Mouse (Mus musculus): ENCODE data around the gene Tmem183a. TPM values are rescaled to one million over a fixed set of nuclear protein-coding genes. Genes with fewer than 3 reads are reported as not detected.

The Tmem183a gene
- total and polyA plus RNA-seq, 3 experiments = 54.2 to 131 (median 82.7) TPM

DNA sequence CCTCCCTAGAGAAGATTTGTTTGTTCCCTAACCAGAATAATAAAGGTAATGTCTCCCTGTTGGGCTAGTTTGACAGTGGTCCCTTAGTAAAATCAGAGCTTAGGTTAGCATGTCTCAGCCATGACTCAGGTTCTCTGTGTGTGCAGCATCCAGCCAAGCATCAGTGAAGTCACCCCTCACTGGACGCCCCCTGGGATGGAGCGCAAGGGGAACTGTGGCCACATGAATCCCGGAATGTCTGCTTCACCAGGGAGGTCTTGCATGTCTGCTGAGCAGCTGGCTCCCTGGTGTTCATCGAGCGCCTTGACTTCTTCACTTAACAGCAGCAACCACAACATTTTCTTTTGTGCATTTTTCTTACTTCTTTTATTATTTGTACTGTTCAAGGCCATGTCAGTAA is 32.0 kb upstream of the Tmem183a start:
- no peak overlapping the region for H3K4me3 ChIP-seq (ENCODE audit: control insufficient read depth in 1 of 2, insufficient read depth in 1 of 2, low read depth in 2 of 2, low read length in 2 of 2)
- no peaks in the 10 kb centered on the region for H3K36me3 ChIP-seq (ENCODE audit: control insufficient read depth in 1 of 2, insufficient read depth in 2 of 2, low read length in 2 of 2)
- H3K27me3 ChIP-seq (ENCODE audit: control insufficient read depth in 1 of 2, insufficient read depth in 2 of 2, low read length in 2 of 2) = no peaks in the 10 kb centered on the region
- no peaks in the 10 kb centered on the region for H3K9me3 ChIP-seq (replicated peaks; ENCODE audit: insufficient read depth, low read length)
- TF ChIP-seq USF2 (IDR thresholded peaks at IDR 0.05; ENCODE audit: borderline replicate concordance in 1 of 2, insufficient read depth in 1 of 2, low read depth in 1 of 2, low read length in 2 of 2) (no peak), CHD1 (IDR thresholded peaks at IDR 0.05; ENCODE audit: low read depth, low read length) (no peak), POLR2A (IDR thresholded peaks at IDR 0.05; ENCODE audit: control insufficient read depth in 1 of 2, insufficient read depth in 1 of 2, low read depth in 1 of 2, low read length in 2 of 2, poor library complexity in 1 of 2) (no peak), MAZ (IDR thresholded peaks at IDR 0.05; ENCODE audit: low read depth, low read length) (no peak), BHLHE40 (IDR thresholded peaks at IDR 0.05; ENCODE audit: borderline replicate concordance, low read depth, low read length) (no peak), TBP (IDR thresholded peaks at IDR 0.05; ENCODE audit: low read depth, low read length) (no peak), CHD2 (IDR thresholded peaks at IDR 0.05; ENCODE audit: low read length) (no peak), TAL1 (IDR thresholded peaks at IDR 0.05; ENCODE audit: low read length) (no peak)
- no peak for DNase-seq (ENCODE audit: low read depth, low spot score)
- no peak overlapping the region for H3K9ac ChIP-seq (ENCODE audit: control insufficient read depth, low read depth, low read length, poor library complexity, severe bottlenecking)
- no peak overlapping the region for H3K27ac ChIP-seq (ENCODE audit: control insufficient read depth, low read depth, low read length)
- H3K79me2 ChIP-seq (ENCODE audit: control insufficient read depth, insufficient read depth, low read length, poor library complexity) = no peaks in the 10 kb centered on the region
- no peaks in the 10 kb centered on the region; a peak in 1 of 4 replicates for H3K4me1 ChIP-seq (ENCODE audit: control insufficient read depth in 1 of 2, insufficient read depth in 2 of 2, low read length in 2 of 2)

DNA sequence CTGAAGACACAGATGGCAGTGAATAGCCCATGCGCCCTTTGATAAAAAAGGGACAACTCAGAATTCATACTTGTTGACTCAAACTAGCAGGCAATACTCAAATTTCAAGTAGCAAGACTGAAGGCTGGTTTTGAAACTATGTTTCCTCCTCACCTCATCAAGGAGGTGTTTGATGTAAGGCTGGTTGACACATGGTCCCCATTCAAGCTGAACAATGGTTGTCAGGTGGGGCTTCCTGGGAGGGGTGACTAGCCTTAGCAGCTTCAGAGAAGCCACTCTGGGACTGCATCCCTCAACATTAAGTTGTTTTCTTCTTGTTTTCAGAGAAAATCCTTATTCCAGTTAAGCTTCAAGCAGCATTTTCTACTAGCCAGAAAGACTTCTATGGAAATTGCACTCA is 23.9 kb upstream of the Tmem183a start, which contains the start of gene 4933406M09Rik:
4933406M09Rik (plus strand) TSS at position 275 of the 400 bp plus-strand sequence.
- Histone ChIP-seq H3K4me3 (ENCODE audit: control insufficient read depth in 1 of 2, insufficient read depth in 1 of 2, low read depth in 2 of 2, low read length in 2 of 2) (no peak within 1 kb of the TSS), H3K27me3 (ENCODE audit: control insufficient read depth in 1 of 2, insufficient read depth in 2 of 2, low read length in 2 of 2) (peaks cover 0 to 4% of the 10 kb centered on the region in 2 experiments; a peak in 1 of 4 replicates), H3K9me3 (replicated peaks; ENCODE audit: insufficient read depth, low read length) (no peaks in the 10 kb centered on the region), H3K79me2 (ENCODE audit: control insufficient read depth, insufficient read depth, low read length, poor library complexity) (no peaks in the 10 kb centered on the region), H3K4me1 (ENCODE audit: control insufficient read depth in 1 of 2, insufficient read depth in 2 of 2, low read length in 2 of 2) (no peaks in the 10 kb centered on the region), H3K9ac (ENCODE audit: control insufficient read depth, low read depth, low read length, poor library complexity, severe bottlenecking) (no peak within 1 kb of the TSS), H3K36me3 (ENCODE audit: control insufficient read depth in 1 of 2, insufficient read depth in 2 of 2, low read length in 2 of 2) (no peaks in the 10 kb centered on the region), H3K27ac (ENCODE audit: control insufficient read depth, low read depth, low read length) (no peak within 1 kb of the TSS)
- TF ChIP-seq JUND (IDR thresholded peaks at IDR 0.05; ENCODE audit: low read depth, low read length) (no peak), CHD1 (IDR thresholded peaks at IDR 0.05; ENCODE audit: low read depth, low read length) (no peak), MAX (IDR thresholded peaks at IDR 0.05; ENCODE audit: low read length) (no peak)
- no peak for DNase-seq (ENCODE audit: low read depth, low spot score)

DNA sequence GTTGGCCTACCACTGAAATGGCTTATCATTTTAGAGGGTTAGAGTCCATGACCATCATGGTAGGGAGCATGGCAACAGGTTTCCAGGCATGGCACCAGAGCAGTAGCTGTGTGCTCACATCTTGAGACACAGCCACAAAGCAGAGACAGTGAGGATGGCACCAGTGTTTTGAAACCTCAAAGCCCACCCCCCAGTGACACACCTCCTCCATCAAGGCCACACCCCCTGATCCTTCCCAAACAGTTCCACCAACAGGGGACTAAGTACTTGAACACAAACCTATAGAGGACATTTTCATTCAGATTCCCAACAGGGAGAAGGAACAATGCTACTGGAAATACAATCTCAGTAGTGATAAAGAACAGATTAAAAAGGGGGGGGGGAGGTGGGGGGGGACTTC is 23.4 kb upstream of the Tmem183a start:
- TF ChIP-seq RCOR1 (IDR thresholded peaks at IDR 0.05; ENCODE audit: low read depth, low read length) = no peak
- Histone ChIP-seq H3K4me3 (ENCODE audit: control insufficient read depth in 1 of 2, insufficient read depth in 1 of 2, low read depth in 2 of 2, low read length in 2 of 2) (no peak overlapping the region), H3K27ac (ENCODE audit: control insufficient read depth, low read depth, low read length) (no peak overlapping the region), H3K27me3 (ENCODE audit: control insufficient read depth in 1 of 2, insufficient read depth in 2 of 2, low read length in 2 of 2) (peaks cover 0 to 4% of the 10 kb centered on the region in 2 experiments; a peak in 3 of 4 replicates), H3K79me2 (ENCODE audit: control insufficient read depth, insufficient read depth, low read length, poor library complexity) (no peaks in the 10 kb centered on the region), H3K36me3 (ENCODE audit: control insufficient read depth in 1 of 2, insufficient read depth in 2 of 2, low read length in 2 of 2) (no peaks in the 10 kb centered on the region), H3K9me3 (replicated peaks; ENCODE audit: insufficient read depth, low read length) (no peaks in the 10 kb centered on the region), H3K4me1 (ENCODE audit: control insufficient read depth in 1 of 2, insufficient read depth in 2 of 2, low read length in 2 of 2) (no peaks in the 10 kb centered on the region), H3K9ac (ENCODE audit: control insufficient read depth, low read depth, low read length, poor library complexity, severe bottlenecking) (no peak overlapping the region)
- no peak for DNase-seq (ENCODE audit: low read depth, low spot score)

All from MEL (cell line).